Mouse (Mus musculus) induced T-regulatory cell, adult 2 months (primary cell): ENCODE measurements around the gene Rgs10.

Source experiments
- DNase-seq: peaks from one replicate; pipeline ENCODE4 v3.0.0-alpha.2; 2012; ENCODE audit warnings: low read depth

Gene Rgs10

GRCm38 (mm10) chr7:128410708-128411413 lies 7.7 kb downstream of the Rgs10 start:
- DNase-seq = no peak

- DNase-seq = peak; percentile 49
These were observed 10.3 kb downstream of the Rgs10 start for GRCm38 (mm10) chr7:128408265-128408664.

DNA sequence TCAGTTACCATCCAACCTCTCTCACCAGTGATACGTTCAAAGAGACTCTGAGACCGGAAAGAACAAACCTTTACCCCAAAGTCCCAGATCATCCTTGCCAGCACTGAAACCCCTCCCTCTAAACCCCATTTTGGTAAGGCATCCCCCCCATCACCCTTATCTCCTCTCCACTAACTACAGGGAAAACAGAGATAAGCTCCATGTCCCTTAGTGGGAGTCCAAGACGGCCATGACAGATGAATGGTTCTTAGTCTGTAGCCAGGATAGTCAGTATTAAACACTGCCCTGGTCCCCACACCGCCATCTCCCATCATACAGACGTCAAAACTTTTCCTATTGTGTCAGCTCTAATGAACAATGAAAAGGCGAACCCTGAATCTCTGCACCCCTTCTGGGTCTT lies 14.6 kb downstream of the Rgs10 start:
- DNase-seq = no peak

DNA sequence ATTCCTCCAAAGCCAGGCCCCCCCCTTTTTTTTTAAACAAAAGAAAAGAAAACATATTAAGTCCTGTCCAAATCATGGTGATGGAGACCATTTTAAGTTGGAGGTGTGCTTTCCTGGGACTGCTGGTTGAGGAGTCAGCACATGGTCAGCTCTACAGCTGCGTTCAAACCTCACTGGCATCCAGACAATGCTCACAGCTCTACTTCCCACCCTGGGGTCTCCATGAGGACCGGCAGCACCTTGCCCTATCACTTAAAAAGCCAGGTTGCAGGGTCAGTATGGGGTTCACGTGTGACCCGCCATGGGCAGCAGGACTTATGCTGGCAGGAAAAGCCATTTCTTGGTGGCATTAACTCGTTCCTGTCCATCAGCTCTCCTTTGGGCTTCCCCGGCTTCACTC lies 15.0 kb downstream of the Rgs10 start:
- DNase-seq = no peak

DNA sequence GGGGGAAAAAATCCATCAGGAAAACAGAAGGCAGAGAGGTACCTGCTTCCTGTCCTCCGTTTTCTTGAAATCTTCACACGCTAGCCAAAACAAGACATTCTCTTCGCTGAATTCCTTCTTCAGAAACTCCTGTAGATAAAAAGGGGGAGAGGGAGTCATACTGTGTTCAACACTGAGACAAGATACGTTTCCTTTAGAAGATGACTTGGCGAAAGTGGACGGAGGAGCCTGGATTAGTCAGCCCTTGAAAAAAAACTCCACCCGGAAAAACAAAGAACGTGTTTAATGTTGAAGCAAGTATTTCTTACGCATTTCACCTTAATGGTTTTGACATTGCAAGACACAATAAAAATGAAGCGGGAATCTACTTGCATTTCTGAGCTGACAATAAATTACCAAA lies 15.4 kb downstream of the Rgs10 start:
- DNase-seq = no peak

GRCm38 (mm10) chr7:128402577-128402976 lies 16.0 kb downstream of the Rgs10 start:
- DNase-seq = no peak

- DNase-seq = peak; percentile 66
These were observed 19.9 kb downstream of the Rgs10 start for GRCm38 (mm10) chr7:128398664-128399063.

DNA sequence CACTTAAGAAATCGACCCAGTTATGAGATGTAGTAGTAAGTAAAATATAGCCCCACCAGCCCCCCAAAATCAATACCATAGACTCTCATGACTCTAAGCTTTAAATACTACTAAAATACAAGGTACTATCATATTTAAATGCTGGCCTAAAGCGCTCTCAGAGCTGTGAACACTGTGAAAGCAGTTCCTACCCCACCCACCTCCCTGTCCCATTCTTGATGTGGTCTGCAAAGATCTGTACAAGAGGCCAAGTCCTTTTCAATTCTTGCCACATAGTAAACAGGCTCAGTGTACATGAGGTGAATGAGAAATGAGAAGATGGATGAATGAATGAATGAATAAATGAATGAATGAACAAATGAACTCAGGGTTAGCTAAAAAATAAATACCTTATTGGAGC lies 21.5 kb downstream of the Rgs10 start:
- DNase-seq = no peak

- peak; percentile 52 for DNase-seq
These were observed 24.8 kb downstream of the Rgs10 start for GRCm38 (mm10) chr7:128393756-128394155.

- no peak for DNase-seq
These were observed 25.6 kb downstream of the Rgs10 start for GRCm38 (mm10) chr7:128392972-128393314.

DNA sequence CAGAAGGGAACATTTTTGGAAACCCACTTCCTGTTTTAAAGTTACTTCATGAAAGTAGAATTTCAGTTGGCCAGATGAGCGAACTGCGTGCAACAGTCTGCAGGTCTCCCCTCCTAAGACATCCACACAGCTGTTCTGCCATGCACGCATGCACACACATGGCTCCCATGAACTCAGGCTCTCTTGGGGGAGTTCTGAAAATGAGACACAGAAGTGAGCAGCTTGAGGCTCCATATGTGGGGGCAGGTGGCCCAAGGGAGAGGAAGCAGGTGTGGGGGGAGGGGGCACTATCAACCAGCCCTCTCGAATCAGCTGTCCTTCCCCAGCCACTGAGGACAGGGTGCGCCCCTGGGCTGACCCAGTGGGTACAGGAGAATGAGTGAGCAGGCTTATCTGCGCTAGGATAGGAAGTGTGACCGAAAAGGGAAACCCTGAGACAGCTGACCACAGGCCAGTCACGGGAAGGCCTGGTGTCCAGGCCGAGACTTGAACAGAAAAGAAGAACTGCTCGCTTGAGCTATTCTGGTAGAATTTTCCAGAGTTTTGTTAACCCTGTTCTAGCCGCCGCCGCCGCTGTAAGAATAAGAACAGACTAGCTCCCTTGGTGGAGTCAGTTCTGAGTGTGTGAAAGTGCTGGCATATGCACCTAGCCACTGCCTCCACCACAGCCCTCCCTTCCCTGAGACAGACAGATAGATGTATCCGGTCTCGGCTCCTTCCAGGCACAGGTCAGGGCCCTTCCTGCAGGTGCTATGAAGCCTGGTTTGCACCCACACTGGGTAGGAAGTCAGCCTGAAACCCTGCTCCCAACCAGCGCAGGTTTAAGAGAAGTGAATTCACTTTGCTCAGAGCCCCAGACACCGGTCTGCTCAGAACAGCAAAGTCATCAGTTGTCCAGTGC lies 26.2 kb downstream of the Rgs10 start:
- DNase-seq = peak; percentile 82

GRCm38 (mm10) chr7:128391267-128392057 lies 27.1 kb downstream of the Rgs10 start:
- DNase-seq = no peak

- DNase-seq = no peak
These were observed 29.6 kb downstream of the Rgs10 start for GRCm38 (mm10) chr7:128388968-128389367.

- peak; percentile 94 for DNase-seq
These were observed 34.7 kb downstream of the Rgs10 start for GRCm38 (mm10) chr7:128383726-128384463.

DNA sequence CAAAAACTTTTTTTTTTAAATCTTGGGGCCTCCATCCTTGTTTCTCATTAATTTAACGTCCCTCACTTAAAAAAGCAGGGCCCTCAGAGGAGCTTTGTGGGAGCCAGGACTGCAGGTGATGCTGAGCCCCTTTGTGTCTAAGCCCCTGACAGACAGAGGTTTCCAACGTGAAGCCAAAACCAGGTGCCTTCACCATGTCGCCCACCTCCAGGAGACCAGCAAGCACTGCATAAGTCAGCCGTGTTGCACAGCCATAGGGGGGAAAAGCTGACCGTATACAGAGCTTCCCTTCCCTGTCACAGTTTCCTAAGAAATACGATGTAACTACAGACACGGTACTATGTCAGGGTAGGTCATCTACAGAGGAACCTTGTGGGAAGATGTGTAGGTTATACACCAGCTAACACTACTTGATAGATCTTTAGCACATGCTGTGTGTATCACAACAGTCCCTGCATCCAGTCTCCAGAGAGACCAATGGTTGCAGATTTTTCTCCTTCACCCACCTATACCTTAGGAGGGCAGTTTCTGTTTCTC lies 35.3 kb downstream of the Rgs10 start:
- no peak for DNase-seq

DNA sequence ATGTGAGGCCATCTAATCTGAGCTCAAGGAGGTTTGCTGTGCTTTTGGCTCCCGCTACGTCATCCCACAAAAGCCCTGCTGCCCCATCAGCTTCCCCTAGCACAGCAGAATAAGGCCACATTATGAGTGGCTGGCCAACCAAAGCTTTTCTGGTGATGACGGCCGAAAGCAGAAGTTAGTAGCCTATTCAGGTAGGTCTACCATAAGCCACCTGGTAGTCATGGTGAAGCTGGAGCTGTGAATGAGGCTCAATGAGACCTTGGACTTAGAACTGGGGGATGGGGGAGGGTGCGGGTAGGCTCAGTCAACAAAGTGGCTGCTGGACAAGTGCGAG lies 36.1 kb downstream of the Rgs10 start:
- no peak for DNase-seq

DNA sequence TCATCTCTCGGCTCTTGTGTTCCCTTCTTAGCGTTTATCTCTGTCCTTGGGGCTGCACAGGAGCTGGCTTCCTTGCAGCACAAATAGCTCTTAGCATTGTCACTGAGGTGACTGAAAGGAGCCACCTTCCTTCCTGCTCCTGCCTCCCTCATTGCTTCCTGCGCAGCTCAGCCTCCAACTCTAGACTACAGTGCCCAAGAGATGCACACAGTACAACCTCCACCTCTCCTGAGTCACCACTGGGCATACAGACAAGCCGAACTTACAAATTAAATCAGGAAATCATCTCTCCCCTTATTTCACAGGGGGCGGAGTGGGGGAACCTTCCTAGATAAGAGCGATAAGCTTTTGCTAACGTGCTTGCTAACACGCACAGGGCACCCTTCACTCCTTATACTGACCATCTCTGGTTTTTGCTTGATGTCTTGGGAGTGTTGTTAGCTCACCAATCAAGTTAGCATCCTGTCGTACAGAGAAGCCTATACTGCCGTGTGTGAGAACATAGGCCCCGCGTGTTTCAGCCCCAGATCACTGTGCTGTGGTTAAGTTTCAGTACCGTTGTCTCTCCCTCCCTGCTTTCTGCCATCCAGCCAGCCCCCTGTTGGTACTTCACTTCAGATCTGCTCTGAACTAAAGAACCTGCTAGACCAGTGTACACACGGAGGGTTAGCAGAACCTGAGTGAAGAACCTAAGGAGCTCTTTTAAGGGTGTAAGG lies 36.6 kb downstream of the Rgs10 start:
- DNase-seq = peak; percentile 84

- no peak for DNase-seq
These were observed 37.6 kb downstream of the Rgs10 start for GRCm38 (mm10) chr7:128381001-128381400.

DNA sequence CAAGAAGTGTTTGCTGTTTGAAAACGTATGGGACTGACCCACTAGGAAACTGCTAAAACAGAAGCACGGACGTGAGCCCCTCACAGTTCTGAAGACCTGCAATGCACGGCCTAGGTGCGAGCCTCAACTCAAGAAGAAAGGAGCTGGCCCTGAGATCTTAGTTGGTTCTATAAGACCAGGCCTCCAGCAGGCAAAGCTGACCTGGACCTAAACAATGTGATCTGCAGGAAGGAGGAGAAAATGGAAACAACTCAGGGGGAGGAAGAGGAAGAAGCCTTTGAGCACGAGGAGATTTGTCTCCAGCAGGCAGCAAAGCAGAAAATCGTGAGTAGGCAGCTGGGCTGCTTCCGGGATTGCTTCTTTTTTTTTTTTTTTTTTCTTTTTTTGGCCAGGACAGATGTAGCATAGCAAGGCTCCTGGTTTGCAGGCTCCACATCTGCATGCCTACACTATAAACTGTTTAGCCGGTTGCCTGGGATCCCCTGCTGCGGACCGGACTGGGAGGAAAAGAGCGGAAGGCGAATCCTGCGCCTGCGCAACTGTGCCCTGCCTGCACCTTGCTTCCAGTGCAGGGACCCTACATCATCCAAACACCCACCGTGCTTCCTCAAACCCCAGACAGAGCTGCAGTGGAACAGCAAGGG lies 39.3 kb downstream of the Rgs10 start:
- DNase-seq = no peak

GRCm38 (mm10) chr7:128376206-128376701 lies 42.3 kb downstream of the Rgs10 start:
- DNase-seq = peak; percentile 77
